Mouse (Mus musculus) spleen, postnatal 4 days (tissue): ENCODE results near the gene Snai3.

Experiments
- DNase-seq, 2 experiments: peaks; one replicate each; pipeline ENCODE4 v3.0.0; 2022; ENCODE audit warnings: low spot score in 2 of 2

The Snai3 gene

DNA sequence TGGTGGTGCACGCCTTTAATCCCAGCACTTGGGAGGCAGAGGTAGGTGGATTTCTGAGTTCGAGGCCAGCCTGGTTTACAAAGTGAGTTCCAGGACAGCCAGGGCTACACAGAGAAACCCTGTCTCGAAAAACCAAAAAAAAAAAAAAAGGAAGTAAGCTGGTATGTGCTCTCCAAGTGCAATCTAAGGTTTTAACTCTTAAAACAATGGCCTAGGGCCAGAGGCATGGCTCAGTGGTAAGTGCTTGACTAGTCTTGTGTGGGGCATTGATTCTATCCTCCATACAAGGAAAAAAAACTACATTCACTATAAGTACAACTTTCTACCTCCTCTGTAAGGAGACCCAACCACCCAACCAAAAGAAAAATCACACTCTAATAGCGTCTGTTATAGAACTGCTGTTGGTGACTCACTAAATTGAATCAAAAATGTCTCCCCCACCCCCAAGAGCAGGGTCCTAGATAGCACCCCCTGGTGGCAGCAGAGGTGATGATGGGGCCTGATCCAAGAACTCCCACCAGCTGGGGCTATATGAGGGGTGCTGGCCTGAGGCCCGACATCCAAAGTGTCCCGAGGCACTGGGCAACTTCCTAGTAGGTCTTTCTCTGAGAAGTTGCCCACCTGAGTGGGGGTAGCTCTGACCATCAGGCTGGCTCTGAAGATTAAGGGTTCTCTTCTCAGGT, 1.2 kb downstream of the Snai3 start:
- no peak for DNase-seq

- DNase-seq: no peak
Measured at GRCm38 (mm10) chr8:122457171-122457570, 3.4 kb downstream of the Snai3 start.

DNA sequence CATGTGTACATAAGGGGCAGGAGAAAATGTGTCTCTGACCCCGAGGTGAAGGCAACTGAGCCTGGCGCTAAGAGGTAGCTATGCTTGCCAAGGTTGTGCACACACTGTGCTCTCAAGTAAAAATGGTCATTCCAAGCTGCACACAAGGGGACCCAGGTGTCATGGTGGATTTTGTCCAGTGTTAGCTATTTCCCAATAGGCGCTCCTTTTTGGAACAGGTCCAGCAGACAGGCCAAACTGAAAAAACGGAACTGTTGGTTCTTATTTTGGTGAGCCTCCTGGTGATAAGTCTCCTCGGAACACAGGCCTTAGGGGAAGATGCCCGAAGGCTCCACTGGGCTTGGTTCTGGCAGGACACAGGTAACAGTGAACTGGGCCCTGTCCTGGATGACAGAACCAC, 6.1 kb downstream of the Snai3 start:
- no peak for DNase-seq

DNA sequence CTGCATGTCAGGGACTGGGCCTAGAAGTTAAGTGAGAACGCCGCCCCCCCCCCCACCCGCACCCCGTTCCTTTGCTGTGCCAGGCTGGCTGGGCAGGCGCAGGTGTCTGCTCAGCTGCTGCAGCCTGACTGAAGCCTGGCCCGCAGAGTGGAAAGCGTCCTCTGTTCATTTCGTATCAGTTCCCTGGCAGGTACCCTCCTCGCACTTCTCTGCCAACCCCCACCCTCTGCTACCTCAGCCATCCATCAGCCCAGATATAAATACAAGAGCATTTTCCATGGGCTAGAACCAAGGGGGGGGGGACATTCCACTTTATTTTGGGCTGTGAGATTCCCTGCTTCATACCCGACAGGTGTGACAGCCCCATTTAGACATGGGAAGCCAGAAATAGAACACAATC, 8.4 kb downstream of the Snai3 start:
- DNase-seq: no peak

GRCm38 (mm10) chr8:122451161-122451703, 9.3 kb downstream of the Snai3 start:
- no peak for DNase-seq

GRCm38 (mm10) chr8:122445203-122445602, 15.3 kb downstream of the Snai3 start:
- DNase-seq: no peak

DNA sequence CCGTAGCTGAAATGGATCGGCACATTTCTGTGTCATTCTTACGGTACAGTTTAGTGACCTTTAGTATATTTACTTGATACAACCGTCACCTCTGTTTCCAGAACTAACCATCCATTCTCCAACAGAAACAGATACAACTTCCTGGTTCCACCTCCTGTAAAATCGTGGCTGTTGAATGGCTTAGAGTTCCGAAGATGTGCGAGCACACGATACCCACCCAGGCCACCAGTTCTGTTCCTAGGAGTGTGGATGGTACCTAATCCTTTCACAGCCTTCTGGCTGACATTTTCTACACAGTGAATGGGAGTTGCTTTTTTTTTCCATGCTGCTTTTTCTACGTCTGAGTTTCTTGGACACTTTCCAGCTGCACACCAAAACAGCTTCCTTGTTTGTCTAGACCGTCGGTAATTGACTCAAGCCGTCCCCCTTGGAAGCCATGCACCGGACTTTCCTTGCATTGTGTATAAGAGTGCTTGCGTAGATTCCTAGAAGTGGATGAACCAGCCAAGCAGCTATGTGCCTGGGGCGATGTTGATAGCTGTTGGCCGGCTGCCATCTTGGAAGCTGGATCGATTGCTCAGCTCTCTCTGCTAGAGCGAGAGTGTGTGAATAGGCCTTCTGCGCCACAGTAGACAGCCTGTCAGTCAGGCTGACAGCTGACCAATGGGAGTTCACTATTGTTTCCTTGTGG, 16.3 kb downstream of the Snai3 start:
- DNase-seq: peak; percentile 87 to 91

DNA sequence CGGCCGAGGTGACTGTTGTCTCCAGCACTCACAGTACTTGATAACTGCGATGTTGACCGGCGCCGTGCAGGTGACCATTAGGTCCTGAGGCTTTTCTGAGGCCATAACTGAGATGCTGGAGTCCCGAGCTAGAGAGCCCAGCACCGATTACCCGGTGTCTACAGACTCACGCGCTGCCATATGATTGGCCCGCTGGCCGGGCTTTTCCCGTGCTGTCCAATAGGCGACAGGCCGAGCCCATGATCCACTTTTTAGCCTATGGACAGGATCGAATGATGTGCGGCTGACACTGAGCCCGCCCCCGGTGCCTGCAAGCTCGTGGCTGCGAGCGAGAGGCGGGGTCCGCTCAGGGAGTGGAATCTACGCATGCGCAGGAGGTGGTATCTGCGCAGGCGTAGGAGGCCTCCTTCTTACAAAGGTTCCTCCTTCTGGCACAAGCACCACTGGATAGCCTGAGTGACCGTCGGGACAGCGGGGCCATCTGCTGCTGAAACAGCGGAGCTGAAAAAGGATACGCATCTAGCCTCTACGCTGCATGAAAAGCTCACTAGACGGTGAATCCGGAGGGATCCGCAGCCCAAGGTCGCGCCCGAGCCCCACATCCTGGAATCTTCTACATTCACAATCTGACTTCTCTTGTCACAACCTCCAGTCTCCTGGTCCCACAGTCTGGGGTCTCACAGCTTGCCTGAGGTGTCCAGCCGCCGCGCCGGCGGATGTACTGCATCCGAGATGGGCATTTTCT, 17.1 kb downstream of the Snai3 start, which contains the start of gene Mvd:
Gene Mvd, minus strand, starts transcription at position 161 of the 745 bp plus-strand sequence.
- peak; percentile 98 to 99 for DNase-seq

DNA sequence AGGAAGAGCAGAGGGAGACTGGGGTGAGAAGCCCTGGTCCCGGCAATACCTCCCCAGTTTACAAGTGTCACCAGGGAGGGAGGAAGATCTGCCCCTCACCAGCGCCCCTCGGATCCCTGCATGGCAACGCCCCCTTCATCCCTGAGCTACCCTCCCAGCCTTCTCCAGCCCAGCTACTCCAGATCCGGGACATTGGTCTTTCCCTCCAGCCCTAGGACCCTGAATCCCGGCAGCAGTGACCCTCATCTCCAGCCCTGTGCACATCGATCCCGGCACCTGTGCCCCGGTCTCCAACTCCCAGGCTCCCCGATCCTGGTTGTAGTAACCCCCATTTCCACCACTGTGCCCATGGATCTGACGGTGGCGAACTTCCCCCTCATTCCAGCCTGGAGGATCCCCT, 17.8 kb downstream of the Snai3 start:
- DNase-seq: no peak

DNA sequence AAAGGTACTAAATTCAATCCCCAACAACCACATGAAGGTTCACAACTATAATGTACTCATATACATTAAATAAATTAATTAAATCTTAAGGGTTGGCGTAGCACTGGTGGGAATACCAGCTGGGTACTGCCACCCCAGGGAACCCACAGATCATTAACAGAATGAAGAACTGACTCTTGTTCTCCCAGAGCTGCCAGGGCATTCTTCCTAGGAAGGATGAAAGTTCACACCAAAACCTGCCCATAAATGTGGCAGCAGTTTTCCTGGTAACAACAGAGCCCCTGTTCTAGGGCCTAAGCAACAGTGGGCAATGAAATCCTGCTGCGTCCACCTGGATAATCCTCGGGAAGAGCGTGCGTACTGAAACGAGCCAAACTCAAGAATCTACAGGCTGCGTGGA, 18.2 kb downstream of the Snai3 start:
- DNase-seq: no peak

DNA sequence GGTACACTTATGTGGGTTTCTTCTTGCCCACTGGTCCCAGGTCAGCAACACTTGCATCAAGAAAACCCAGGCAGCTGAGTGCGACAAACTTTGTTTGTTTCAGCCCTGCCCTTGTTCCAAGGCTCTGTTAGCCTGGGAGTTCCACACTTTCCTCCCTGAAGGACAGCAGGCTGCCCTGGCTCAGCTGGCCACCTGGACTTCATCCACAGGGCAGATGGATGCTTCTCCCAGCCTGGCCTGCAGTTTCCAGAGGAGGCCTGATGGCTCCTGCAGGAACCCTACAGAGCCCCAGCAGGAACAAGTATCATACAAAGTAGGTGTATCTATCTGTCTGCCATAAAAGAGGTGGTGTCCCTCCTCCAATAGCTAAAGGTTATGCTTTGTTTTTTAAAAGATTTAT, 19.2 kb downstream of the Snai3 start:
- DNase-seq: no peak

- DNase-seq: no peak
Measured at GRCm38 (mm10) chr8:122439336-122439735, 21.2 kb downstream of the Snai3 start.

- DNase-seq: no peak
Measured at GRCm38 (mm10) chr8:122437708-122438331, 22.7 kb downstream of the Snai3 start.

DNA sequence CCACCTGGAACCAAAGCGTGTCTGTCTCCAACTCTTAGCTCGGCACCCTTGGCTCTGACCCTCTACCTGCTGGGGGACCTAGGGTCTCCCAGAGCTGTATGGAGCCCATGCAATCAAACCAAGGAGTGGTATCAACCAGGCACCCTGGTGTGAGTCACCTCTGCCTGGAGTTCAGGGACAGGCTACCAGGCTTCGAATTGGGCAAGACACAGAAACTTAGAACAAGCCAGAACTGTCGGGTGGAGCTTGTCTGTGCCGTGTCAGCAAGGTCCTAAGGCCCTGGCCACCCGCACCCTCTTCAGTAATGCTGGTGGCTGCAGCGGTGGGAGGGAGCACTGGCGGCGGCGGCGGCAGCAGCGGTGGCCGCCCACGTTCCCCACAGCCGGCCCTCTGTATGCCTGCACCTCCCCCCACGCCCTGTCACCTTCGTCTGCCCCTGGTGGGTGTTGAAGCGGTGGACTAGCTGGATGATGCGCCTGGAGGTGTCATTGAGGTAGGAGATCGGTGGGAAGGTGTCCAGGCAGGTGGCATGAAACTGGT, 23.9 kb downstream of the Snai3 start:
- DNase-seq: no peak

GRCm38 (mm10) chr8:122436146-122436545, 24.4 kb downstream of the Snai3 start:
- no peak for DNase-seq

GRCm38 (mm10) chr8:122435375-122435774, 25.2 kb downstream of the Snai3 start:
- no peak for DNase-seq

GRCm38 (mm10) chr8:122433269-122433905, 27.1 kb downstream of the Snai3 start:
- no peak for DNase-seq

DNA sequence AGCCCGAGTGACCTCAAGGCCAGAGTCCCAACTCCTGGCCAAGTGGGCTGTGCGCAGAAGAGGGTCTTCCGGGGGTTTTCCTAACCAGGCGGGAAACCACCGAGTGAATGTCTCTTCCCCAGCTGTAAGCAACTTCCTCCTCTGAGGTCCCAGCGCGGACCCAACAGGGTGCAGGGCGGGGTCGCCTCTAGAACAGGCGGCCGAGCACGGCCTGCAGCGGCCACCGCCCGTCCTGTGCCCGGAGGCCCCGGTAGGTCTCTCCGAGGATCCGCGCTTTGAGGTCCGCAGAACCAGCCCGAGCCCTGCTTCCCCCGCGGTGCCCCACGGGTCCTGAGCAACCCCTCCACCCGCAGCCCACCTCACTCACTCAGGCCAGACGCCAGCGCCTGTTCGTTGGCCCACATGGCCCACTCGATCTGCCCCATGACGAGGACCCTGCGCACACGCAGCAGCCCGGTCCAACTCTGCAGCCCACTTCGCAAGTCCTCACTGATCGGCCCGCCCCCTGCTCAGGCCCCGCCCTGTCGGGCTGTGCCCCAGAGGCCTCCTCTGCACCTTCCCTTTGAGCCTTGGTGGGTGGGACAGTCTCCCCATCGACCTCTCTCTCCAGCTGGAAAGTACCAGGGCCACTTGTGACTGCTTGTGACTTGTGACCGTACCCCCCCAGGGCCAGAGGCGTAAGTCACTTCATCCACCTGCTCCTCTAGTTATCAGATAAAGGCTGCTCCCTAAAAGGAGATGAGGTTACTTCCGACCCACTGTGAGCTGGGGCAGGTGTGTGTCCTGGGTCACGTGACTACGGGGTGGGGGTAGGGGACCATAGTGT, 27.9 kb downstream of the Snai3 start, which contains the start of gene Cyba:
Gene Cyba, minus strand, starts transcription at position 488 of the 826 bp plus-strand sequence.
- peak; percentile 80 to 87 for DNase-seq

DNA sequence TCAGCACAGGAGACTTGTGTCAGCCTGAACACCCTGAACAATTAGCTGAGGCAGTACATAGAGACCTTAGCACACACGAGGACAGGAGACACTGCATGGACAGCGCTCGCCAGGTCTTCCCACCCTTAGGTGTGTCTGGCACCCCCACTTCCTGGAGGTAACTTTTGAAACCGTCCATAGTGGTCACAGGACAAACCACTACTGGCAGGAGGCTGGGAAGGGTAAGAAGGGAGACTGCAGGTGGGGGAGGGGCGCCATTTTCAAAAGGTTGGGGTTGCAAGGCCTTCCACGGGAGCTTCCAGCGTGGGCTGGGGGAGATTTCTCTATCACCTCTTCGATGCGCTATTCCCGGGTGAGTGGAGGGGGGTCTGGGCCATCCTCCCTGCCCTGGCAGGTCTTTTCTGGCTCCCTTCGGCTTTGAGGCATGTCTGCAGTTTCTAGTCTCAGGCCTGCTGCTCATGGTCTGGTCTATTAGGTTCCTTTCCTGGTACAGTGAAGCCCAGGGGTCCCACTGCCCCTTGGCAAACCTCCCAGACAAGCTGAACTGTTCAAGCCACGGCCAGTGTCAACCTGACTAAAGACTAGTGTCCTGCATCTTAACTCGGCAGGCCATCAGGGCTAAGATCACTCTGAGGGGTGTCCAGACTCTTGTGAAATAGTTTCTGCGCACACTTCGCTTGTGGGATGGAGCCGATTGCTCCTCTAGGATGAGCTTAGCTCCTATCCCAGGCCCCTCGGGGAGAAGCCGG, 28.7 kb downstream of the Snai3 start:
- no peak for DNase-seq
